Mouse (Mus musculus): Measurements from ENCODE around the gene Riox2. TPM values are rescaled to one million over a fixed set of nuclear protein-coding genes. Genes with fewer than 3 reads are reported as not detected.

Gene Riox2
- total RNA-seq, 2 experiments from 2014 or later: 12.7 to 15.9 TPM

- Histone ChIP-seq H3K27ac (no peak overlapping the region), H3K4me3 (no peak overlapping the region)
- no peak for DNase-seq (ENCODE audit: extremely low spot score in 1 of 2, low spot score in 2 of 2)
- intact Hi-C loops (cut with DNase I): no loop called here
- peak; percentile 4 for TF ChIP-seq CTCF (IDR thresholded peaks at IDR 0.05)
Observed at GRCm38 (mm10) chr16:59526939-59527338, 55.4 kb downstream of the Riox2 start.

GRCm38 (mm10) chr16:59529570-59529969 lies 58.0 kb downstream of the Riox2 start:
- Histone ChIP-seq H3K4me3 (no peak overlapping the region), H3K27ac (no peak overlapping the region)
- intact Hi-C loops (cut with DNase I): no loop called here
- TF ChIP-seq CTCF (IDR thresholded peaks at IDR 0.05): no peak
- DNase-seq (ENCODE audit: extremely low spot score in 1 of 2, low spot score in 2 of 2): no peak

GRCm38 (mm10) chr16:59531243-59531642 lies 59.7 kb downstream of the Riox2 start:
- Histone ChIP-seq H3K4me3 (no peak overlapping the region), H3K27ac (no peak overlapping the region)
- intact Hi-C loops (cut with DNase I): no loop called here
- no peak for DNase-seq (ENCODE audit: extremely low spot score in 1 of 2, low spot score in 2 of 2)
- TF ChIP-seq CTCF (IDR thresholded peaks at IDR 0.05): no peak

- intact Hi-C loops (cut with DNase I): no loop called here
- no peak for TF ChIP-seq CTCF (IDR thresholded peaks at IDR 0.05)
Observed at GRCm38 (mm10) chr16:59532561-59532960, 61.0 kb downstream of the Riox2 start.

GRCm38 (mm10) chr16:59534349-59534748 lies 62.8 kb downstream of the Riox2 start:
- Histone ChIP-seq H3K4me3 (no peak overlapping the region), H3K27ac (no peak overlapping the region)
- DNase-seq (ENCODE audit: extremely low spot score in 1 of 2, low spot score in 2 of 2): no peak
- intact Hi-C loops (cut with DNase I): no loop called here
- TF ChIP-seq CTCF (IDR thresholded peaks at IDR 0.05): no peak

More at GRCm38 (mm10) chr16:59532561-59532960, 61.0 kb downstream of the Riox2 start:
- H3K4me3 ChIP-seq: no peak overlapping the region
- DNase-seq (ENCODE audit: extremely low spot score in 1 of 2, low spot score in 2 of 2): no peak
- H3K27ac ChIP-seq: no peak overlapping the region

GRCm38 (mm10) chr16:59535673-59536072 lies 64.1 kb downstream of the Riox2 start:
- no peak overlapping the region for H3K27ac ChIP-seq
- H3K4me3 ChIP-seq: no peak overlapping the region
- DNase-seq (ENCODE audit: extremely low spot score in 1 of 2, low spot score in 2 of 2): no peak
- intact Hi-C loops (cut with DNase I): loop anchor here (5.0 kb wide), 1 partner anchor 82 kb away; no protein-coding TSS in a partner anchor
- TF ChIP-seq CTCF (IDR thresholded peaks at IDR 0.05): peak; percentile 42

GRCm38 (mm10) chr16:59540944-59541343 lies 69.4 kb downstream of the Riox2 start:
- H3K27ac ChIP-seq: no peak overlapping the region
- no peak for TF ChIP-seq CTCF (IDR thresholded peaks at IDR 0.05)

GRCm38 (mm10) chr16:59541382-59541781 lies 69.8 kb downstream of the Riox2 start:
- H3K4me3 ChIP-seq: no peak overlapping the region
- H3K27ac ChIP-seq: no peak overlapping the region
- no peak for TF ChIP-seq CTCF (IDR thresholded peaks at IDR 0.05)
- intact Hi-C loops (cut with DNase I): no loop called here
- DNase-seq (ENCODE audit: extremely low spot score in 1 of 2, low spot score in 2 of 2): no peak

More at GRCm38 (mm10) chr16:59540944-59541343, 69.4 kb downstream of the Riox2 start:
- no peak overlapping the region for H3K4me3 ChIP-seq
- no peak for DNase-seq (ENCODE audit: extremely low spot score in 1 of 2, low spot score in 2 of 2)
- intact Hi-C loops (cut with DNase I): no loop called here

Other genes with a start within 250 kb of the Riox2 start
- not detected for gene Olfr201, start 199.1 kb upstream of the Riox2 start, total RNA-seq (2021)
- not detected for gene Olfr202, start 185.0 kb upstream of the Riox2 start, total RNA-seq (2021)
- gene Olfr203, start 172.9 kb upstream of the Riox2 start, total RNA-seq (2021): not detected
- gene Olfr204, start 153.5 kb upstream of the Riox2 start, total RNA-seq (2021): not detected
- not detected for gene Olfr205, start 140.6 kb upstream of the Riox2 start, total RNA-seq (2021)
- not detected for gene Olfr206, start 122.5 kb upstream of the Riox2 start, total RNA-seq (2021)
- gene Olfr209, start 107.8 kb upstream of the Riox2 start, total RNA-seq (2021): not detected
- gene Gabrr3, start 64.4 kb upstream of the Riox2 start, total RNA-seq (2021): under 1 TPM in 1 of 2 experiments, not detected in 1; 0.07 TPM
- gene Crybg3, start 129.2 kb downstream of the Riox2 start, total RNA-seq (2021): 1 to 10 TPM; 4.9 TPM
- 10 to 100 TPM; 31.0 to 33.2 TPM for gene Arl6, start 167.6 kb downstream of the Riox2 start, total RNA-seq (2021)

All from left cerebral cortex, adult 2 months (tissue).